Mouse (Mus musculus) limb, embryonic 10.5 days (tissue): ENCODE measurements around the gene Pcmt1. TPM values are rescaled to one million over a fixed set of nuclear protein-coding genes. Genes with fewer than 3 reads are reported as not detected.

Source experiments
- DNase-seq: peaks from one replicate; pipeline ENCODE4 v3.0.0-alpha.2; 2017; ENCODE audit warnings: low spot score
- H3K27ac ChIP-seq: fragments of 300-500 bp; sonication (generic); 2 replicates; pipeline ENCODE4 v1.5.1; 2016; ENCODE audit warnings: mild to moderate bottlenecking
- H3K27me3 ChIP-seq: fragments of 300-500 bp; sonication (generic); 2 replicates; pipeline ENCODE4 v1.6.1; 2016; ENCODE audit warnings: low read depth, mild to moderate bottlenecking; ENCODE audit not compliant: poor library complexity, severe bottlenecking
- H3K36me3 ChIP-seq: fragments of 300-500 bp; sonication (generic); 2 replicates; pipeline ENCODE4 v1.6.1; 2016; ENCODE audit warnings: mild to moderate bottlenecking, moderate library complexity
- H3K4me1 ChIP-seq: fragments of 300-500 bp; sonication (generic); 2 replicates; pipeline ENCODE4 v1.6.1; 2016
- H3K4me3 ChIP-seq: fragments of 300-500 bp; sonication (generic); 2 replicates; pipeline ENCODE4 v1.5.1; 2016; ENCODE audit warnings: mild to moderate bottlenecking, moderate library complexity
- H3K9me3 ChIP-seq: fragments of 300-500 bp; sonication (generic); replicated peaks from 2 replicates; pipeline ENCODE4 v1.6.1; 2016; ENCODE audit warnings: mild to moderate bottlenecking
- WGBS: fragments of 180-500 bp; shearing (Covaris S2); methylation state at CpG from one replicate; pipeline ENCODE4 v1.1.7; 2016; 5-methylcytosine and 5-hydroxymethylcytosine counted together
- polyA plus RNA-seq: library from polyadenylated mRNA; unstranded; fragments of >200 nt; fragmentation: Nextera tagmentation; extraction: Ambion mirVana; gene quantifications from 2 replicates; pipeline ENCODE4 v1.2.1, GENCODE M21; 2016

The Pcmt1 gene
- polyA plus RNA-seq, 1 experiment from 2014 or later: 115 TPM

- H3K4me3 ChIP-seq: no peak overlapping the region
- H3K36me3 ChIP-seq: no peaks in the 10 kb centered on the region
- WGBS: 90% methylated on average over 7 of the region's 7 CpGs
- no peaks in the 10 kb centered on the region for H3K9me3 ChIP-seq
- no peak overlapping the region for H3K27ac ChIP-seq
- H3K4me1 ChIP-seq: no peaks in the 10 kb centered on the region
- H3K27me3 ChIP-seq: no peaks in the 10 kb centered on the region
- no peak for DNase-seq
These were observed 82.8 kb downstream of the Pcmt1 start for GRCm38 (mm10) chr10:7598177-7598576.

GRCm38 (mm10) chr10:7596251-7596650 is 84.7 kb downstream of the Pcmt1 start:
- Histone ChIP-seq H3K27ac (no peak overlapping the region), H3K4me3 (no peak overlapping the region), H3K9me3 (no peaks in the 10 kb centered on the region), H3K36me3 (no peaks in the 10 kb centered on the region), H3K27me3 (peaks cover 13% of the 10 kb centered on the region), H3K4me1 (no peaks in the 10 kb centered on the region)
- no peak for DNase-seq
- 100% methylated on average over 1 of the region's 1 CpGs for WGBS

DNA sequence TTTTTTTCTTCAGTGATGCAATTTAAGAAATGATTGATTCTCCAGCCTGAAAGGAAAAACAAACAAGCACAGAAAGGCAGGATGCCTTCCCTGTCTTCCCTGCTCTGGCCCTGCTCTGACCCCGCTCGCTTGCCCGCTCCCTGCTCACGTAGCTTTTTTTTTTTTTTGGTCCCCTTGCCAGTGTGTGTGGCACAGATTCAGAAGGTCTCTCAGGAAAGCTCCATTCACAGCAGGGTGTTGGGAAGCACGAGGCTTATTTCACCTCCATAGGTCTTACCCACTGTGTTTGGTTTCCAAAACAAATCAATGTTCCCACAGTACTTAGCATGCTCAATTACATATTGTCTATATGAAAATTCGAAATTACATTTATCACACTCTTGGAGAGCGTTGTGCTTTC is 86.1 kb downstream of the Pcmt1 start:
- Histone ChIP-seq H3K4me1 (peaks cover 7% of the 10 kb centered on the region), H3K27me3 (peaks cover 28% of the 10 kb centered on the region), H3K36me3 (no peaks in the 10 kb centered on the region), H3K4me3 (no peak overlapping the region), H3K9me3 (no peaks in the 10 kb centered on the region), H3K27ac (no peak overlapping the region)
- WGBS: 42% methylated on average over 7 of the region's 7 CpGs
- no peak for DNase-seq

DNA sequence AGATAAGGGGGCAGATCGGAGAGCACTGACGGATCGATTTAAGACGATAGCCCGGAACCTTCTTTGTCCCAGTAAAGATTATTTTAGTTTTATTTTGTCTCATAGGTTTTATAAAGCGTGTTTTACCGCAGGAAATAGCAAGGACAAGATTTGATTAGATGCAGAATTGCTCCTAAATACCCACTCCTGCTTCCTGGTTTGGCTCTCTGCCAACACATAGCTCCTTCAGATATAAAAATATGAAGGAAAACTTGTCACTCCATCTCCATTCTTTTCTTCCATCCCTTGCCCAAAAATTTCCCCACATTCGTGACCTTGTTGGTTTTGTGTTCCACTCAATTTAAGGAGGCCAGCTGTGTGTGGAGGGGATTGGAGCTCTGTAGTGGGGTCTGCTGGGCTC is 90.1 kb downstream of the Pcmt1 start:
- Histone ChIP-seq H3K4me1 (peaks cover 12% of the 10 kb centered on the region), H3K36me3 (no peaks in the 10 kb centered on the region), H3K27me3 (peaks cover 30% of the 10 kb centered on the region), H3K27ac (no peak overlapping the region), H3K9me3 (no peaks in the 10 kb centered on the region), H3K4me3 (peak overlapping the region; percentile 82)
- WGBS: 8% methylated on average over 8 of the region's 8 CpGs
- no peak for DNase-seq

- Histone ChIP-seq H3K27ac (no peak overlapping the region), H3K4me3 (peak overlapping the region; percentile 82), H3K36me3 (no peaks in the 10 kb centered on the region), H3K4me1 (peaks cover 12% of the 10 kb centered on the region), H3K9me3 (no peaks in the 10 kb centered on the region), H3K27me3 (peaks cover 30% of the 10 kb centered on the region)
- DNase-seq: peak; percentile 40
- under 1% methylated on average over 54 of the region's 54 CpGs for WGBS
These were observed 90.7 kb downstream of the Pcmt1 start for GRCm38 (mm10) chr10:7590234-7590689.

- Histone ChIP-seq H3K27ac (peak within 1 kb of the TSS; percentile 50; the same call in 1 of the 2 replicates), H3K27me3 (peaks cover 30% of the 10 kb centered on the region), H3K9me3 (no peaks in the 10 kb centered on the region), H3K4me1 (peaks cover 12% of the 10 kb centered on the region), H3K36me3 (no peaks in the 10 kb centered on the region), H3K4me3 (peak within 1 kb of the TSS; percentile 82)
- peak; percentile 98 for DNase-seq
- WGBS: under 1% methylated on average over 70 of the region's 76 CpGs
These were observed 91.2 kb downstream of the Pcmt1 start, which contains the start of gene Lrp11 for GRCm38 (mm10) chr10:7589592-7590233. TSS of gene Lrp11 (plus strand) at chr10:7589800.

DNA sequence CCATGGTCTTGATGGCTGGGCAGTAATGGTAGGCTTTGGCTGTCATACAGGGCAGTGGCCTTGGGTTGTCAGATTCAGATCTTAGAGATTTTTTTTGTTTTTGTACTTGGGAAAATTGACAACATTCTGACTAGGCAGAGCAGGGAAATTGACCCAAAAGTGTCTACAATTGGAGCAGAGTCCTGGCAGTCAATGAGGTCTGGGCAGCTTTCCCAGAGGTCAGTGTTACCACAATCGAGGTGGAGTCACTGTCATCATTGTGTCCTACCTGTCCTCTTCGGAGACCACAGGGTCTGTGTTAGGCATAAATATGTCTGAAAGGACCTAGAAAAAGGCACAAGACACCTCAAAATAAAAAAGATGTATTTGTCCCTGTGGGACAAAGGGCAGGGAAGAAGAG is 94.2 kb downstream of the Pcmt1 start:
- 86% methylated on average over 2 of the region's 2 CpGs for WGBS
- DNase-seq: no peak
- Histone ChIP-seq H3K27ac (no peak overlapping the region), H3K4me1 (peaks cover 19% of the 10 kb centered on the region), H3K27me3 (peaks cover 22% of the 10 kb centered on the region), H3K9me3 (no peaks in the 10 kb centered on the region), H3K36me3 (no peaks in the 10 kb centered on the region), H3K4me3 (no peak overlapping the region)

GRCm38 (mm10) chr10:7582891-7583557 is 97.9 kb downstream of the Pcmt1 start:
- DNase-seq: no peak
- H3K27ac ChIP-seq: no peak overlapping the region
- H3K36me3 ChIP-seq: no peaks in the 10 kb centered on the region
- H3K4me3 ChIP-seq: no peak overlapping the region
- 0 out of 2 replicates have a peak, but pooled peaks cover 7% of the 10 kb centered on the region for H3K4me1 ChIP-seq
- WGBS: 40% methylated on average over 7 of the region's 7 CpGs
- no peaks in the 10 kb centered on the region; the same call in 1 of the 2 replicates for H3K27me3 ChIP-seq
- H3K9me3 ChIP-seq: no peaks in the 10 kb centered on the region

GRCm38 (mm10) chr10:7582157-7582890 is 98.6 kb downstream of the Pcmt1 start:
- 0 out of 2 replicates have a peak, but pooled peaks cover 7% of the 10 kb centered on the region for H3K4me1 ChIP-seq
- DNase-seq: peak; percentile 29
- no peak overlapping the region for H3K27ac ChIP-seq
- no peak overlapping the region for H3K4me3 ChIP-seq
- 44% methylated on average over 11 of the region's 11 CpGs for WGBS
- H3K36me3 ChIP-seq: no peaks in the 10 kb centered on the region
- no peaks in the 10 kb centered on the region for H3K9me3 ChIP-seq
- no peaks in the 10 kb centered on the region for H3K27me3 ChIP-seq

GRCm38 (mm10) chr10:7581401-7581800 is 99.5 kb downstream of the Pcmt1 start:
- 97% methylated on average over 2 of the region's 2 CpGs for WGBS
- Histone ChIP-seq H3K36me3 (no peaks in the 10 kb centered on the region), H3K27ac (no peak overlapping the region), H3K27me3 (no peaks in the 10 kb centered on the region), H3K4me3 (no peak overlapping the region), H3K4me1 (0 out of 2 replicates have a peak, but pooled peaks cover 7% of the 10 kb centered on the region), H3K9me3 (no peaks in the 10 kb centered on the region)
- DNase-seq: no peak
